Mouse (Mus musculus): ENCODE measurements around the gene Ccin.

GRCm38 (mm10) chr4:43936186-43936585 is 47.1 kb upstream of the Ccin start:
- TF ChIP-seq CTCF (IDR thresholded peaks at IDR 0.05; ENCODE audit: low read depth) (no peak), EP300 (optimal IDR thresholded peaks at IDR 0.05) (no peak)
